Mouse (Mus musculus): ENCODE measurements around the gene Lbr. TPM values are rescaled to one million over a fixed set of nuclear protein-coding genes. Genes with fewer than 3 reads are reported as not detected.

Gene Lbr
- 31.5 TPM for polyA plus RNA-seq (2012; fragmentation: generic; extraction: Trizol)
- long read RNA-seq, experiment 1, transcript Lbr-201 (14 exons, 3,510 nt): major isoform, 21 of 34 reads
- long read RNA-seq, experiment 1, partial matches to known transcripts: 8 of 34 reads
- long read RNA-seq, experiment 1, other reads (novel, unspliced or antisense): 5 of 34 reads
- long read RNA-seq, experiment 2, transcript Lbr-201 (14 exons, 3,510 nt): major isoform, 1,089 of 1,234 reads
- long read RNA-seq, experiment 2, partial matches to known transcripts: 46 of 1,234 reads
- long read RNA-seq, experiment 2, other reads (novel, unspliced or antisense): 98 of 1,234 reads

DNA sequence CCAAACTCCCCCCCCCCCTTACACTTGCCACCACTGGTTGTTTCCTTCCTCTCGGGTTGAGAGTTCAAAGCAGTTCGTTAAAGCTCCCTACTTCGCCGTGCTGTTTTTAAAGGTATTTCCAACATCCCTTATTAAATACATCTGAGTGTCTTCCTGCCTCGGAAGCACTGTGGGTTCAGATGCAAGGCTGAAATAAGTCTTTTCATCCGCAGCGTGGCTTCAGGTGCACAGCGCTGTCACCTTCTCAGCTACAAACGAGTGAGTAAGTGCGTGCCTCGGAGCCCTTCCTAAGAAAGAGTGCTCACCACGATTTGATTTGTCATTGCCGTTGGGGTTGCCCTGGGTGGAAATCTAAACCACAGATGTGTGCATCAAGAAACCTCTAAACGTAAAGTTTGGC lies at the start of gene Lbr:
Gene Lbr (minus strand): TSS at position 266 of the 400 bp plus-strand sequence.
- TF ChIP-seq MYOD1 (IDR thresholded peaks at IDR 0.05; ENCODE audit: control insufficient read depth, insufficient read length, low read depth) (no peak), MYOG (IDR thresholded peaks at IDR 0.05; ENCODE audit: control insufficient read depth, extremely low read depth, insufficient read length) (no peak), CTCF (IDR thresholded peaks at IDR 0.05; ENCODE audit: control insufficient read depth, insufficient read depth, insufficient read length) (no peak), USF1 (IDR thresholded peaks at IDR 0.05; ENCODE audit: low read depth) (no peak), FOSL1 (IDR thresholded peaks at IDR 0.05; ENCODE audit: insufficient read depth, low read length, poor library complexity, severe bottlenecking) (no peak), MAX (IDR thresholded peaks at IDR 0.05) (no peak), CEBPB (IDR thresholded peaks at IDR 0.05; ENCODE audit: low read depth) (no peak)
- Histone ChIP-seq H3K79me2 (ENCODE audit: control insufficient read depth, insufficient read depth) (peaks cover 42% of the 10 kb centered on the region), H3K27me3 (ENCODE audit: control insufficient read depth, insufficient read depth, insufficient read length) (no peaks in the 10 kb centered on the region), H3K79me3 (ENCODE audit: low read depth) (peaks cover 39% of the 10 kb centered on the region), H3ac (ENCODE audit: control insufficient read depth, insufficient read length, low read depth) (peak within 1 kb of the TSS; percentile 77), H3K36me3 (ENCODE audit: control insufficient read depth, insufficient read depth) (no peaks in the 10 kb centered on the region), H3K4me3 (ENCODE audit: insufficient read depth, poor library complexity, severe bottlenecking) (peak within 1 kb of the TSS; percentile 55)

DNA sequence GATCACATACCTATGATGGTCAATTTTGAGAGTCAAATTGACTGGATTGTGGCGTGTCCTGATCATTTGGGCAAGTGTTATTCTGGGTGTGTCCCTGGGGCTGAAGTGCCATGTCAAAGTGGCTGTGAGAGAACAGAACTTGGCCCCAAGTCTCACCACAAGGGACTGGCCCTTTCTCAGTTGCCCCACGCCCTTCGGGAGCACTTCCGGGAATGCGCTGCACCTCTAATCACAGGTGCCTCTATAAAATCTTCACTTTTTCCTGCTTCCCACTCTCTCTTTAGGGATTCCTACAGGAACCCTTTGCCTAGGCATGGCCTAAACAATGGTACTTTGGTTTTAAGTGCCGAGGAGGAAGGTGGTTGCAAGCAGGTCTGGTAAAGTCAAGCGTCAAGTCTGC lies 46.8 kb upstream of the Lbr start:
- TF ChIP-seq FOSL1 (IDR thresholded peaks at IDR 0.05; ENCODE audit: insufficient read depth, low read length, poor library complexity, severe bottlenecking) (no peak), CEBPB (IDR thresholded peaks at IDR 0.05; ENCODE audit: low read depth) (no peak), USF1 (IDR thresholded peaks at IDR 0.05; ENCODE audit: low read depth) (no peak), MYOD1 (IDR thresholded peaks at IDR 0.05; ENCODE audit: control insufficient read depth, insufficient read length, low read depth) (no peak), CTCF (IDR thresholded peaks at IDR 0.05; ENCODE audit: control insufficient read depth, insufficient read depth, insufficient read length) (no peak), MAX (IDR thresholded peaks at IDR 0.05) (no peak), MYOG (IDR thresholded peaks at IDR 0.05; ENCODE audit: control insufficient read depth, extremely low read depth, insufficient read length) (no peak)
- Histone ChIP-seq H3K27me3 (ENCODE audit: control insufficient read depth, insufficient read depth, insufficient read length) (no peaks in the 10 kb centered on the region), H3K79me3 (ENCODE audit: low read depth) (no peaks in the 10 kb centered on the region)

DNA sequence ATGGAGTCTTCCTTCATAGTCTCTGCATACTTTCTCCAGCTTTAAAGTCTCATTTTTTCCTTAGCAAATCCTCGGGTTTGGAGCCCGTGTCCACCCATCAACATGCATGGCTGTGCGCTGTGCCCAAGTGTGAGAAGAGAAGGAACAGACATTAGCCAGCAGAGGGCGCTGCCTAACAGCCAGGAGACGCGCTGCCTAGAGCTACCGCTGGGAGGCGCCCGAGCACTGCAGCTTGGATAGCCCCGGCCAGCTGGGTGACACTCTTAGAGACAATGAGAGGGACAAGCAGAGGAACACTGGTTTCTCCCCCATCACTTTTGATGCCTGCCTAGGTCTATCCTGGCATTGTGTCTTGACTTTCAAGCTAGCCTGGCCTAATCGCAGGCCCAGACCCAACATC lies 46.0 kb upstream of the Lbr start:
- H3K27me3 ChIP-seq (ENCODE audit: control insufficient read depth, insufficient read depth, insufficient read length): no peaks in the 10 kb centered on the region
- no peaks in the 10 kb centered on the region for H3K79me3 ChIP-seq (ENCODE audit: low read depth)
- H3K36me3 ChIP-seq (ENCODE audit: control insufficient read depth, insufficient read depth): no peaks in the 10 kb centered on the region
- no peak overlapping the region for H3ac ChIP-seq (ENCODE audit: control insufficient read depth, insufficient read length, low read depth)
- H3K4me3 ChIP-seq (ENCODE audit: insufficient read depth, poor library complexity, severe bottlenecking): no peak overlapping the region
- H3K79me2 ChIP-seq (ENCODE audit: control insufficient read depth, insufficient read depth): no peaks in the 10 kb centered on the region
- TF ChIP-seq MYOG (IDR thresholded peaks at IDR 0.05; ENCODE audit: control insufficient read depth, extremely low read depth, insufficient read length) (no peak), MAX (IDR thresholded peaks at IDR 0.05) (no peak), CTCF (IDR thresholded peaks at IDR 0.05; ENCODE audit: control insufficient read depth, insufficient read depth, insufficient read length) (peak; percentile 100), CEBPB (IDR thresholded peaks at IDR 0.05; ENCODE audit: low read depth) (no peak)

More for the DNA sequence above, 46.8 kb upstream of the Lbr start:
- Histone ChIP-seq H3K79me2 (ENCODE audit: control insufficient read depth, insufficient read depth) (no peaks in the 10 kb centered on the region), H3K36me3 (ENCODE audit: control insufficient read depth, insufficient read depth) (no peaks in the 10 kb centered on the region), H3K4me3 (ENCODE audit: insufficient read depth, poor library complexity, severe bottlenecking) (no peak overlapping the region), H3ac (ENCODE audit: control insufficient read depth, insufficient read length, low read depth) (no peak overlapping the region)

DNA sequence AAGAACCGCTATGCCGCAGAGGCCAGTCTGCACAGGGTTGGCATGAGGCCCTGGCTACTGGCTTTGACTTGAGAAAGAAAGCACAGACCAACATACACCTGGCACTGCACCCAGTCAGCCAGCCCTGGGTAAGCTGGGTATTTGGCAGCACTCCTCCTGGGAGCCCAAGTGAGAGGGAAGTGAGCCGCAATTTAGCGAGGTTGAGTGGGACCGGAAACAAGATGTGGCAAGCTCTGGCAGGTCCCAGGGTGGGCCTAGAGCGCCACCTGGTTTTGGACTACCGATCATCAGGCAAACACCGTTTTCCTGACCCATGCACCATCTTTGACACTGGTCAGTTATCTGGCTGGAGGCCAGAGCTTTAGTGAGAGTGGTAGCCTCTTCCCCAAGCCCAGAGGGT lies 38.7 kb upstream of the Lbr start:
- H3K4me3 ChIP-seq (ENCODE audit: insufficient read depth, poor library complexity, severe bottlenecking): no peak overlapping the region
- TF ChIP-seq CTCF (IDR thresholded peaks at IDR 0.05; ENCODE audit: control insufficient read depth, insufficient read depth, insufficient read length) (peak; percentile 64), FOSL1 (IDR thresholded peaks at IDR 0.05; ENCODE audit: insufficient read depth, low read length, poor library complexity, severe bottlenecking) (no peak)

DNA sequence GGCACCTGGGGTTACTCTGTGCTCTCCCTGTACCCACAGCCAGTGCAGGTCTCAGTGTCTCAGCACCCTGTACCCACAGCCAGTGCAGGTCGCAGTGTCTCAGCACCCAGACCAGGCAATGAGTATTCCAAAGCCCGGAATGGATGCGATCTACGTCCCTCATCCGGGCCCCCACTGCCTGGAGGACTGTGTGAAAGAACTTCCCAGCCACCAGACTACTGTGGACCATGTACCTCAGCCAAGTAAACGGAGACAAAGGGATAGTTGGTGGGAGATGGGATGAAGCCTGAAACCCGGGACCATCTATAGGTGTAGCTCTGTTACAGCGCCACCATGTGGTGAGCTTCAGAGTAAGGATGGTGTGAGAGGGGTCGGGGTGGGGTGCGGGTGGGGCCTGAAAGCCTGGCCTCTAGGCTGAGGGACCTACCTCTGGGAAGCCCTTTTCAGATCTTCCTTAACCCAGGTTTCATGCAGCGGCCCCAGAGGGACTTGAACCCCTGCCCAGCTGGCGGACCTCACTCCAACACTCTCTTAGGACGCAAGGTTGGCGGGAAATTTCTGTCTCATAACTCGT lies 38.0 kb upstream of the Lbr start:
- TF ChIP-seq FOSL1 (IDR thresholded peaks at IDR 0.05; ENCODE audit: insufficient read depth, low read length, poor library complexity, severe bottlenecking) (no peak), MAX (IDR thresholded peaks at IDR 0.05) (no peak), USF1 (IDR thresholded peaks at IDR 0.05; ENCODE audit: low read depth) (no peak), MYOD1 (IDR thresholded peaks at IDR 0.05; ENCODE audit: control insufficient read depth, insufficient read length, low read depth) (no peak), CEBPB (IDR thresholded peaks at IDR 0.05; ENCODE audit: low read depth) (no peak), MYOG (IDR thresholded peaks at IDR 0.05; ENCODE audit: control insufficient read depth, extremely low read depth, insufficient read length) (no peak), CTCF (IDR thresholded peaks at IDR 0.05; ENCODE audit: control insufficient read depth, insufficient read depth, insufficient read length) (no peak)
- Histone ChIP-seq H3K27me3 (ENCODE audit: control insufficient read depth, insufficient read depth, insufficient read length) (no peaks in the 10 kb centered on the region), H3K36me3 (ENCODE audit: control insufficient read depth, insufficient read depth) (no peaks in the 10 kb centered on the region), H3ac (ENCODE audit: control insufficient read depth, insufficient read length, low read depth) (no peak overlapping the region), H3K79me2 (ENCODE audit: control insufficient read depth, insufficient read depth) (no peaks in the 10 kb centered on the region), H3K4me3 (ENCODE audit: insufficient read depth, poor library complexity, severe bottlenecking) (no peak overlapping the region), H3K79me3 (ENCODE audit: low read depth) (no peaks in the 10 kb centered on the region)

More for the DNA sequence above, 38.7 kb upstream of the Lbr start:
- Histone ChIP-seq H3K36me3 (ENCODE audit: control insufficient read depth, insufficient read depth) (no peaks in the 10 kb centered on the region), H3ac (ENCODE audit: control insufficient read depth, insufficient read length, low read depth) (no peak overlapping the region), H3K79me2 (ENCODE audit: control insufficient read depth, insufficient read depth) (no peaks in the 10 kb centered on the region), H3K79me3 (ENCODE audit: low read depth) (no peaks in the 10 kb centered on the region), H3K27me3 (ENCODE audit: control insufficient read depth, insufficient read depth, insufficient read length) (no peaks in the 10 kb centered on the region)

DNA sequence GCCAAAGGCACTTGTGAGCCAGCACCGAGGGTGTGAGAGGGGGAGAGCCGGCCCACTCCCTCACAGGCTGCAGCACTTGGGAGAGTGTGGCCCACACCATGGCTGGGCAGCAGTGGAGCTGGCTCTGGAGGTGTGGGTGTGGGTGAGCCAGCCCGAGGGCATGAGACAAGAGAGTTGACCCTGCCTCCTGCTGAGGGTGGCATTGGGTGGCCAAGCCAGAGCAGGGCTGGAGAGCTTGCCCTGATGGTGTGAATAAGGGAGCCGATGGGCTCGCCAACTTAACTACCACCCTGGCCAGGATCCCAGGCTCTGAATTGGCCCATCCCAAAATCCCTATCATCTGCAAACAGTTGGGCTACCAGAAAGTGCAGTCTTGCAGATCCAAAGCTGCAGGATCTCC lies 35.6 kb upstream of the Lbr start:
- H3K79me3 ChIP-seq (ENCODE audit: low read depth): no peaks in the 10 kb centered on the region
- H3K4me3 ChIP-seq (ENCODE audit: insufficient read depth, poor library complexity, severe bottlenecking): no peak overlapping the region
- H3K27me3 ChIP-seq (ENCODE audit: control insufficient read depth, insufficient read depth, insufficient read length): no peaks in the 10 kb centered on the region
- no peak overlapping the region for H3ac ChIP-seq (ENCODE audit: control insufficient read depth, insufficient read length, low read depth)
- no peaks in the 10 kb centered on the region for H3K36me3 ChIP-seq (ENCODE audit: control insufficient read depth, insufficient read depth)
- H3K79me2 ChIP-seq (ENCODE audit: control insufficient read depth, insufficient read depth): no peaks in the 10 kb centered on the region
- TF ChIP-seq CTCF (IDR thresholded peaks at IDR 0.05; ENCODE audit: control insufficient read depth, insufficient read depth, insufficient read length): no peak
- no peak for TF ChIP-seq MYOD1 (IDR thresholded peaks at IDR 0.05; ENCODE audit: control insufficient read depth, insufficient read length, low read depth)
- TF ChIP-seq MAX (IDR thresholded peaks at IDR 0.05): no peak
- TF ChIP-seq CEBPB (IDR thresholded peaks at IDR 0.05; ENCODE audit: low read depth): no peak
- no peak for TF ChIP-seq USF1 (IDR thresholded peaks at IDR 0.05; ENCODE audit: low read depth)
- no peak for TF ChIP-seq FOSL1 (IDR thresholded peaks at IDR 0.05; ENCODE audit: insufficient read depth, low read length, poor library complexity, severe bottlenecking)
- no peak for TF ChIP-seq MYOG (IDR thresholded peaks at IDR 0.05; ENCODE audit: control insufficient read depth, extremely low read depth, insufficient read length)

Data from C2C12 (cell line).